Mouse (Mus musculus) stomach, postnatal 0 days (tissue): Measurements from ENCODE around the gene Pla2g4a. TPM values are rescaled to one million over a fixed set of nuclear protein-coding genes. Genes with fewer than 3 reads are reported as not detected.

ENCODE experiments used
- ATAC-seq: fragments of 200-750 bp; cut with Nextera tagmentation; 2 replicates; pipeline ENCODE4 v1.8.0; 2017; ENCODE audit not compliant: low FRiP score, low TSS enrichment
- DNase-seq: peaks from one replicate; pipeline ENCODE4 v3.0.0-alpha.2; 2016; ENCODE audit warnings: low spot score
- H3K27ac ChIP-seq: fragments of 300-500 bp; sonication (generic); replicated peaks from 2 replicates; pipeline ENCODE4 v1.5.1; 2014; ENCODE audit warnings: mild to moderate bottlenecking, control low read depth
- H3K27me3 ChIP-seq: fragments of 300-500 bp; sonication (generic); 2 replicates; pipeline ENCODE4 v1.6.1; 2014; ENCODE audit warnings: low read length; ENCODE audit not compliant: control insufficient read depth, insufficient read depth
- H3K36me3 ChIP-seq: fragments of 300-500 bp; sonication (generic); 2 replicates; pipeline ENCODE4 v1.6.1; 2014; ENCODE audit warnings: low read length, mixed read lengths; ENCODE audit not compliant: control insufficient read depth, insufficient read depth
- H3K4me1 ChIP-seq: fragments of 300-500 bp; sonication (generic); replicated peaks from 2 replicates; pipeline ENCODE4 v1.6.1; 2014; ENCODE audit warnings: antibody characterized with exemption; ENCODE audit not compliant: control insufficient read depth, insufficient read depth
- H3K4me2 ChIP-seq: fragments of 300-500 bp; sonication (generic); replicated peaks from 2 replicates; pipeline ENCODE4 v1.6.1; 2014; ENCODE audit warnings: low read depth, mild to moderate bottlenecking, control low read depth, moderate library complexity
- H3K4me3 ChIP-seq: fragments of 300-500 bp; sonication (generic); 2 replicates; pipeline ENCODE4 v1.5.1; 2014; ENCODE audit warnings: low read depth, low read length, control low read depth
- H3K9ac ChIP-seq: fragments of 300-500 bp; sonication (generic); 2 replicates; pipeline ENCODE4 v1.6.1; 2014; ENCODE audit warnings: mild to moderate bottlenecking, low read length, control low read depth, mixed read lengths
- H3K9me3 ChIP-seq: fragments of 300-500 bp; sonication (generic); 2 replicates; pipeline ENCODE4 v1.6.1; 2016; ENCODE audit warnings: low read length; ENCODE audit not compliant: control insufficient read depth
- CTCF ChIP-seq: IDR thresholded peaks from 2 replicates; pipeline ENCODE4 v1.5.1; 2016; ENCODE audit warnings: antibody characterized with exemption, low read depth, mild to moderate bottlenecking, moderate library complexity
- EP300 ChIP-seq: optimal IDR thresholded peaks from 2 replicates; pipeline ENCODE3; 2016; ENCODE audit warnings: antibody characterized with exemption
- WGBS: fragments of 180-500 bp; shearing (Covaris S2); extraction: QIAGEN DNeasy Blood & Tissue Kit; methylation state at CpG from one replicate; pipeline ENCODE4 v1.1.7; 2014; 5-methylcytosine and 5-hydroxymethylcytosine counted together
- polyA plus RNA-seq: library from polyadenylated mRNA; unstranded; fragments of >200 nt; fragmentation: Nextera tagmentation; extraction: Ambion mirVana; gene quantifications from 2 replicates; pipeline ENCODE4 v1.2.1, GENCODE M21; 2015

The Pla2g4a gene
- polyA plus RNA-seq, 1 experiment from 2014 or later: 31.4 TPM

DNA sequence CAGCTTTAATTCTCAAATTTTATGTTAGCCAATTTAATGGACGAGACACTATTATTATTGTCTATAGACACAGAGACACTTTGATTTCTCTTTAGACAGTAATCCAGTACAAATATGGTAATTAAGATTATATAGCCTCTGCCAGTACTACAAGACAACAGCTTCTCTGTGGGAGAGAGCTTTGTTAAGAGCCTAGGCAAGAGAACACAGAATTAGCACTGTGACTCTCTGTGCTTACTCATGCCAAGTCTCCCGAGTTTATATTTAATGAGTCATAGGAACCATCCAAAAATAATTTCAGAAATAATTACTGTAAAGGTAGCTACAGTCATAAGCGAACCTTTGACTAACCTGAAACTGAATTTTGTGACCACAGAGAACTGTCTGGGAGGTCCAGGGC lies 84.6 kb downstream of the Pla2g4a start:
- 65% methylated on average over 3 of the region's 3 CpGs for WGBS
- no peaks in the 10 kb centered on the region for H3K36me3 ChIP-seq
- no peak overlapping the region for H3K9ac ChIP-seq
- ATAC-seq (no peak), DNase-seq (no peak)
- H3K4me2 ChIP-seq: no peak overlapping the region
- no peak overlapping the region for H3K27ac ChIP-seq
- H3K27me3 ChIP-seq: no peaks in the 10 kb centered on the region
- no peak for TF ChIP-seq EP300
- TF ChIP-seq CTCF: no peak
- no peaks in the 10 kb centered on the region for H3K9me3 ChIP-seq
- no peak overlapping the region for H3K4me3 ChIP-seq
- H3K4me1 ChIP-seq: no peaks in the 10 kb centered on the region

DNA sequence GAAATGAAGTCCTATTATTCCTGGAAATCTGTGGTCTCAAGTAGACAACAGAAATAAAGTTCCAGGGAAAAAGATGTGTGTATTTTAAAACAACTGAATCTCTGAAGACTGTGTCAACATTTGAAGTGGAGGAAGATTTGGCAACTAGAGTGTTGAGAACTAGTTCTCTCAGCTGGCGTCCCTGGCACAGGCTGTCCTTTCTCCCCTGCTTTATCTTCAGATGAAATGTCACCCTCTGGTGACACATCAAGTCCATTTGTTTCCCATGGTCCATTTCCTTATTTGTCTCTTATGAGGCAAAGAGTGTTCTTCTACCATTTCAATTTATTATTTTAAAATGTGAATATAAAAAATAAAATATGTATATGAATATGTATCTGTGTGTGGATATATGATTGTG lies 89.5 kb downstream of the Pla2g4a start:
- Histone ChIP-seq H3K9ac (no peak overlapping the region), H3K4me3 (no peak overlapping the region), H3K27me3 (no peaks in the 10 kb centered on the region), H3K9me3 (no peaks in the 10 kb centered on the region), H3K4me1 (no peaks in the 10 kb centered on the region), H3K36me3 (no peaks in the 10 kb centered on the region), H3K4me2 (no peak overlapping the region), H3K27ac (no peak overlapping the region)
- TF ChIP-seq EP300: no peak
- TF ChIP-seq CTCF: no peak
- no peak for DNase-seq
- 86% methylated on average over 1 of the region's 1 CpGs for WGBS
- ATAC-seq: no peak

DNA sequence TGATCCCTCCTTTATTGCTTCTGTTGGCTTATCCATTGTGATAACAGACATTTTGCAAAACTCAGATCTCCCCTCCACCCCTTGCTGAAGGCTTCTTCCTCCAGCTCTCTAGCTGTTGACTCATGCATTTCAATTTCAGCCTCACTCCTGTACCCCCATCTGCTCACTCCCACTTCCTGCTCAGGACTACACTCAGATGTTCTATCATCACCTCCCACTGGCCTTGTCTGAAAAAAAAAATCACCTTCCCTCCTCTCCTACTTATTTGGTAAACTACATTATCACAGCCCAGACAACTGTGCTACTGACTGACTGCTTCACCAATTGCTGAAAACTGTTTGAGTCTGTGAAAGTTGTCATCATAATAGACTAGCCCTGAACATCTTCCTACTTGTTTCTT lies 93.8 kb downstream of the Pla2g4a start:
- Histone ChIP-seq H3K4me1 (no peaks in the 10 kb centered on the region), H3K9me3 (no peaks in the 10 kb centered on the region), H3K27ac (no peak overlapping the region), H3K9ac (no peak overlapping the region), H3K4me2 (no peak overlapping the region), H3K4me3 (no peak overlapping the region), H3K36me3 (no peaks in the 10 kb centered on the region; the same call in 1 of the 2 replicates), H3K27me3 (no peaks in the 10 kb centered on the region)
- ATAC-seq (no peak), DNase-seq (no peak)
- TF ChIP-seq EP300 (no peak), CTCF (no peak)

DNA sequence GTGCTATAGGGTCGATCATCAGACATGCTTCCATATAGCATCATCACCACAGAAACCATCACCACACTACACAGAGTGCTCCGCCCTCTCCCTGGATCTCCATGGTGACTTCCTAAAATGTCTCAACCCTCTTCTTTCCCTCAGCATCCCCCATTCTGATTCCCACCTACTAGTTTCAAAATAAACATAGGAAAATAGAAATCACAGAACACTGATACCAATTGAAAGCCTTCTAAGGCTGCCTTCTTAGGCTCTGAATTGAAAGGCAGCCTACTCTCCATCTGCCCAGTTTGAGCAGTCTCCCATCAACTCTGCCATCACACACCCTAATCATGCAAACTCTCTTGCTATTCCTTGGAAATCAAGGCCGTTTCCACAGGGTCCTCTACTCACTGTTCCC lies 94.9 kb downstream of the Pla2g4a start:
- no peaks in the 10 kb centered on the region; the same call in 1 of the 2 replicates for H3K36me3 ChIP-seq
- no peaks in the 10 kb centered on the region for H3K4me1 ChIP-seq
- H3K4me3 ChIP-seq: no peak overlapping the region
- no peaks in the 10 kb centered on the region for H3K9me3 ChIP-seq
- no peak overlapping the region for H3K27ac ChIP-seq
- 93% methylated on average over 3 of the region's 3 CpGs for WGBS
- H3K4me2 ChIP-seq: no peak overlapping the region
- no peak for DNase-seq
- H3K9ac ChIP-seq: no peak overlapping the region
- no peaks in the 10 kb centered on the region for H3K27me3 ChIP-seq
- no peak for TF ChIP-seq EP300
- TF ChIP-seq CTCF: no peak
- ATAC-seq: no peak

DNA sequence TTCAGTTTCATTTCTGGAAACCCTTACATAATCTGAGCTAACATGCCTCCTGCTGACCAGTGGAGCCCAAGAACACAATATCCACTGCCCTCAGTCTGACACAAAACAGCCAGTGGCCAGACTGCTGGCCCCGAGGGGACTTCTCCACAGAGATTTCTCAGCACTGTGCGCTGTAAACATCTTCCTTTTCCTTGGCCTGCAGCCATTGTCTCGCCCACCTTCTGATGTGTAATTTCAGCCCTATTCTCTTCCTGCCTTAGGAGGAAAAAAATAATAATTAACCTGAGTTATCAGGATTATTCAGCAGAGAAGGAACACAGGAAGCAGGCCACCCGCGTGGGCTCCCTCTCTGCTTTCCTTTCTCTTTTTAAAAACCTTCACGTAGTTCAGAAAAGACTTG lies 98.3 kb downstream of the Pla2g4a start:
- no peaks in the 10 kb centered on the region; the same call in 1 of the 2 replicates for H3K36me3 ChIP-seq
- H3K4me3 ChIP-seq: no peak overlapping the region
- no peaks in the 10 kb centered on the region for H3K9me3 ChIP-seq
- 37% methylated on average over 6 of the region's 6 CpGs for WGBS
- no peaks in the 10 kb centered on the region for H3K27me3 ChIP-seq
- DNase-seq (peak; percentile 43), ATAC-seq (peak; percentile 76)
- H3K4me1 ChIP-seq: no peaks in the 10 kb centered on the region
- peak overlapping the region; percentile 40; the same call in 1 of the 2 replicates for H3K27ac ChIP-seq
- TF ChIP-seq EP300 (no peak), CTCF (0 out of 2 replicates have a peak, but pooled peaks have one; percentile 3)
- H3K4me2 ChIP-seq: no peak overlapping the region; the same call in 1 of the 2 replicates
- no peak overlapping the region for H3K9ac ChIP-seq

DNA sequence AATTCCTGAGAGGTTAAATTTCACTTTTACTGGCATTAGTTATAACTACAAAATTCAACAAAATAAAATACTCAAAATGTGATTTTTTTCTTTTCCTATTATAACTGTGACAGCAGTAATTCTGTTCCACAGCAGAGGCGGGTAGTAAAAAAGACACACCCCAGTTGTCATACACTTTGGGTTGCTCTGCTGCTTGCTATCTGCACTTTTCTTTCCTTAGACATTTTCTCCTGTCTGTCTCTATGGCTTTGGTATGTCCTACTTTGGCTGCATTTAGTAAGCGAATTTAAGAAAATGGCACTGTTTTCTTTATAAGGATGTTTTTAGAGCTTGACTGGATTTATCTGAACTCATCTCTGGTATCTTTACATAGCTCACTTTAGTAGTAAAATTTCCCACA lies 98.9 kb downstream of the Pla2g4a start:
- ATAC-seq: no peak
- 76% methylated on average over 2 of the region's 2 CpGs for WGBS
- no peak overlapping the region for H3K4me3 ChIP-seq
- H3K4me2 ChIP-seq: no peak overlapping the region
- H3K9ac ChIP-seq: no peak overlapping the region
- H3K36me3 ChIP-seq: no peaks in the 10 kb centered on the region; the same call in 1 of the 2 replicates
- no peak overlapping the region for H3K27ac ChIP-seq
- no peaks in the 10 kb centered on the region for H3K27me3 ChIP-seq
- no peak for TF ChIP-seq EP300
- no peak for TF ChIP-seq CTCF
- no peak for DNase-seq
- no peaks in the 10 kb centered on the region for H3K4me1 ChIP-seq
- H3K9me3 ChIP-seq: no peaks in the 10 kb centered on the region
